Mouse (Mus musculus) frontal cortex, adult (tissue): ENCODE data around the gene Pard3.

Experiments used
- ATAC-seq: cut with Nextera tagmentation; 2 replicates; pipeline ENCODE4 v1.9.2; 2017; ENCODE audit warnings: mild to moderate bottlenecking, moderate library complexity, mixed read lengths; ENCODE audit not compliant: low TSS enrichment

The Pard3 gene

GRCm38 (mm10) chr8:127338183-127338582 is 274.5 kb downstream of the Pard3 start:
- ATAC-seq = no peak

DNA sequence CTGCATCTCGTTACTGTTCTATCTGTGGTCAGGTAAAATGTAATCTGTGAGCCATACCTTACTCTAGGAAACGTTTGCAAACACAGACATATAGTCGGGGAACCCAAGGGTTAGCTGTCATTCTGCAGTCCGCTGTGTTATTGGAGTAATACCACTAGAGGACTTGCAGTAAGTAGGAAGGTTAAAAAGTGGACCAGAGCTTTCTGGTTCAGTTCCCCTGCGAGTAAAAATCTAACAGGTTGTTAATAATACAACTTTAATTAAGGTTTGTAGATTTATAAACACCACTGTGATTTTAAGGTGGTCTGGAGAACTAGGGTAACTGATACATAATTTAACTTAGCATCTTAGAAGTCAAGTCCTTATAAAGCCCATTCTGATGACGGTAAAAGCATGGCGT is 277.4 kb downstream of the Pard3 start:
- no peak for ATAC-seq

- no peak for ATAC-seq
Measured at GRCm38 (mm10) chr8:127343115-127343514, 279.4 kb downstream of the Pard3 start.

GRCm38 (mm10) chr8:127344421-127344820 is 280.7 kb downstream of the Pard3 start:
- ATAC-seq = no peak

GRCm38 (mm10) chr8:127345912-127346423 is 282.3 kb downstream of the Pard3 start:
- ATAC-seq = no peak

DNA sequence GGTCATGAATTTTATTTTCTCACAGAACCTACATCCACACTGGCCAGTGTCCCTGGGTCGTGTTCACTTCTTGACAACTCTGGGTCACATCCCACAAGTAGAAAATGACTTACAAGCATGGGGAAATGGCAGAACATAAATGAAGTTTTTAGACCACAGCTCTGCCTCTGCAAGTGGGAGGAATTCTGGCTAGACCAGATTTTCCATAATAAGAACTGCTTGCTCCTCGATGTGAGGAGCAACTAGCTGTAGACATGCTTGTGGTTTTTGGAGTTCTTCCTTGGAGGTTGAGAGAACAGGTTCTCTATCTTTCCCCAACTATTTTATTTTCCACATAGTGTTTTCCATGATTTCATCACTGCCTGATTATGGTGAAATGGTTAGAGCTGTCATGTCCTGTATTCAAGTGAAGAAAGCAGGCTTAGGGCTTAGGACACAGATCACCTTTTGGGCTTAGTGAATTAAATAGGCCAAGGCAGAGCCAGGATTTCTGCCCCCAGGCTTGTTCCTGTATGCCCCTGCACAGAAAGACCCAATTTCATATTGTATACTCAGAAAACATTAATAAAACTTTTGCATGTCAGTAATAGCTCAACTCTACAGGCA is 284.3 kb downstream of the Pard3 start:
- ATAC-seq = peak; percentile 95

GRCm38 (mm10) chr8:127361796-127362195 is 298.1 kb downstream of the Pard3 start:
- no peak for ATAC-seq

DNA sequence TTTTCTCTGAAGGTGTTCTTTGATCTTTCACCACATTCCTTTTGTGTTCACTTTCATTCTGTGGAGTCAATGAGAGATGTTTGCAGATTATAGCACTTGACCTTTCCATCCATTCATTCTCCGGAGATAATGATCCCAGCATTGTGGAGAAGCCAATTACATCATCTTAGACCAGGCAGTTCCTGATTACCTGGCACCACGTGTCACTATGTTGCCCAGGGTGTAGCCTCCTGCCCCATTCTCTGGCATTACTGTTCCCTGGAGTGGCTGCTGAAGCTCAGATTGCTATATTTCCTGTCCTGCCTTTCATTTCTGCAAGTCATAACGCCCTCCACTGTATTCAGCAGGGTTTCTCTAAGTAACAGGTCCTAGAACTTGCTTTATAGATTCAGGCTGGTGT is 304.7 kb downstream of the Pard3 start:
- ATAC-seq = no peak

GRCm38 (mm10) chr8:127371326-127371949 is 307.7 kb downstream of the Pard3 start:
- ATAC-seq = no peak

- ATAC-seq = no peak
Measured at GRCm38 (mm10) chr8:127377775-127378174, 314.1 kb downstream of the Pard3 start.

DNA sequence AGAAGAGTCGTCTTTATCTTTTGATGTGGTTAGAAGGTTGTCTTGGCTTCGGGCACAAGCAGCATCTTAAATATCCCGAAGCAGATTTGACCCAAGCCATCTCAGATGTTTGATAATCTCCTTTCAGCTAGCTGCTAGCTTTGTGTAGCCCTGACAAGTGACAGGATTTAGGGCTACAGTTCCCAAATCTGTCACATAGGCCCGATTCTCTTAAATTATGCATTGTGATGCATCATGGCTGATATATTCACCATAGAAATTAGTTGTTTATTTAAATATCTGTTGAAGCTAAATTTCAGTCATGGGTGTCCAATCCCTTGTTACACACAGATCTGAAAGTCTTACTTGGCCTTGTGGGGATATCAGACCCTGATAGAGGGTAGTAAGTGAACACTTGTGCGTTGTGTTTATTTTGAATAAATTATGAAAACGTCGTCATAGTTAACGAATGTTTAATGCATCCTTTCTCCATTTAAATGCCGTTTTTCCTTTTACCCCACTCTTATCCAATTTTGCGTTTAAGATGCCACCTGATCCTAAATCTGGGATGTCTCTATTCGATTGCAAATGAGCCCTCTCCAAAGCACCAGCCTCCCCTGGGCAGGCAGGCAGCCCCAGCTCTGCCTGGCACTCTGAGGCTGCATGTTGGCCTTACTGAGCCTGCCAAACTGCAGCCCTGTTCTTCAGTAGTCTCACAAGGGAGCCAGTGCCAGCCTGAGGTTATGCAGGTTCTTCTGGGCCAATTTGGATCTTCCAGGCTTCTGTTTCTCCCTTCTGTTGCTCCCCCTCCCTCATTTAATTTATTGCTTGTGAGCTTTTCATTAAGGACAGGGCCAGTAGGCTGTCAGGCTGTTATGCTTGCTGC is 315.5 kb downstream of the Pard3 start:
- peak; percentile 69 for ATAC-seq

DNA sequence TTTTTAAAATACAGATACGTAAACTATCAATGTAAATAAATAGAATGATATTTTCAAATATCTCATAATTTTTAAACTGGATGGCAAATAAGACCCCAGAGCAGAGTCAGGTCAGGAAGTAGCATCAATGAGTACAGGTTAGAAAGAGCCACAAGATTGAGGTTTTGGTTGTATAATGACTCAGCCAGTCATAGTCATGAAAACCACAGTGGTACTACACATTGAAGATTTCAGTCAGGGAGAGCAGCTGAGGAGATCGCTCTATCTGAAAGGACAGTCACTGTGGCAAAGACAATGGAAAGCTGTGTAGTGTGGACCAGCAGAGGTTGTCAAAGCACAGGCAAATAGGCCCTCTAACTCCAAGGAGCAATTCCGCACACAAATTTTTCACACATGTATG is 317.6 kb downstream of the Pard3 start:
- ATAC-seq = no peak

GRCm38 (mm10) chr8:127392700-127393099 is 329.0 kb downstream of the Pard3 start:
- no peak for ATAC-seq

- ATAC-seq = no peak
Measured at GRCm38 (mm10) chr8:127395488-127395887, 331.8 kb downstream of the Pard3 start.

- no peak for ATAC-seq
Measured at GRCm38 (mm10) chr8:127405815-127406214, 342.1 kb downstream of the Pard3 start.

DNA sequence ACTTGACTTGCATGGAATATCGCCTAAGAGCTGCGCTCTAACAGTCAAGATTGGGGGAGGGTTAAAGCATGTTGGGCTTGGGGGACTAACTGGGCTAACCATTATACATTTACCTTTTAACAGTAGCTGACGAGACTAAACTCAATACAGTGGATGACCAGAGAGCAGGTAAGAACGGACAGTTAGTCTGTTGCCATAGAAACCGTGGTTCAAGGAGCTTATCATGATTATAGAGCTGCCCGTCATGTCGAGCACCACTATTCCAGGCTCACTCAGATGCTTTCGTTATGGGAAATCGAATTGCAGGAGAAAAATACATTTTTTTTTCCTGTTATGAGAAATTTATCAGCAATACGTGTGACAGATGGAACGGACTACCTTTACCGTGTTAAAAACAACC is 346.9 kb downstream of the Pard3 start:
- no peak for ATAC-seq

- ATAC-seq = no peak
Measured at GRCm38 (mm10) chr8:127411190-127411848, 347.6 kb downstream of the Pard3 start.

- no peak for ATAC-seq
Measured at GRCm38 (mm10) chr8:127423021-127423420, 359.3 kb downstream of the Pard3 start.

DNA sequence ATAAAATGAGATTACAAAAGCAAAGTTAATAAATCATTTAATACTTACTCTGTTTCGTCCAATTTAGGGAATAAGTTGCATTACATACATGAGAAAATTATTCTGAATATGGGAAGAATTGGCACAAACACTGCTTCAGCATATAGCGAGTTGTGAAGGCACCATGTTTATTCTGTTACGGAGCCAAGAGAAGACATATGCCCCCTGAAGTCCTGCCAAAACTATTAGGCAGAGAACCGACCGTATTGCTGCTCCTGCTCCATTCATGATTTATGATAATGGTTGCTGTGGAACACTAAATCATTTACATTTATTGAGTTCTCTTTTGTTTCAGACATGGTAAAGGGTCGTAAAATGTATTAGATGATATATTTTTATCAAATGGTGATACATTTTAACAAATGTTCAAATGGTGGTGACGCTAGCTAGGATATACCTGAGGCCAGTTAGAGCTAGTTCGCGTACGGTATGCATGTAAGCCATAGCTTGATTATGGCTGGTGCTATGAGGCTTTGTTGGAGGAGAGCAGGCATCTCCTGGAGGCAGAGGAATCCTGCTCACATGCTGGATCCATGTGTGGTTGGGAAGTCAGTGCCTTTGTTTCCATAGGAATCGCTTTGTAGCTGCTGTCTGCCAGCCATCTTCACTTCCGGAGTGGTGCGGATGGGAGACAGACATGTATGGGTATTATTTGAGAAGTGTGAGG is 360.7 kb downstream of the Pard3 start:
- no peak for ATAC-seq

- ATAC-seq = peak; percentile 88
Measured at GRCm38 (mm10) chr8:127426857-127427256, 363.2 kb downstream of the Pard3 start.

GRCm38 (mm10) chr8:127428004-127428403 is 364.3 kb downstream of the Pard3 start:
- ATAC-seq = no peak
